Mouse (Mus musculus): Measurements from ENCODE around the gene Nsmce1. TPM values are rescaled to one million over a fixed set of nuclear protein-coding genes. Genes with fewer than 3 reads are reported as not detected.

Gene Nsmce1
- polyA plus RNA-seq, 1 experiment from 2014 or later, result 126 TPM

- H3K9me3 ChIP-seq (ENCODE audit: control insufficient read depth, low read length), result no peaks in the 10 kb centered on the region
- no peaks in the 10 kb centered on the region for H3K36me3 ChIP-seq (ENCODE audit: control insufficient read depth, insufficient read depth, low read length)
- no peak overlapping the region for H3K4me2 ChIP-seq
- no peak overlapping the region for H3K9ac ChIP-seq (ENCODE audit: low read depth, low read length)
- DNase-seq (ENCODE audit: low spot score) (no peak), ATAC-seq (replicated peaks; ENCODE audit: low FRiP score) (peak; percentile 71)
- H3K27me3 ChIP-seq (replicated peaks; ENCODE audit: control insufficient read depth, insufficient read depth, low read length), result no peaks in the 10 kb centered on the region
- H3K27ac ChIP-seq (ENCODE audit: low read depth, low read length), result no peak overlapping the region
- H3K4me3 ChIP-seq (ENCODE audit: low read depth, low read length), result no peak overlapping the region
- WGBS, result 61% methylated on average over 13 of the region's 13 CpGs
- H3K4me1 ChIP-seq (replicated peaks; ENCODE audit: control insufficient read depth, insufficient read depth, low read length), result peaks cover 7% of the 10 kb centered on the region
Measured at GRCm38 (mm10) chr7:125499927-125500868, 8.8 kb upstream of the Nsmce1 start.

- Histone ChIP-seq H3K4me2 (no peak overlapping the region), H3K27ac (ENCODE audit: low read depth, low read length) (no peak overlapping the region), H3K27me3 (replicated peaks; ENCODE audit: control insufficient read depth, insufficient read depth, low read length) (no peaks in the 10 kb centered on the region), H3K4me1 (replicated peaks; ENCODE audit: control insufficient read depth, insufficient read depth, low read length) (peaks cover 17% of the 10 kb centered on the region), H3K36me3 (ENCODE audit: control insufficient read depth, insufficient read depth, low read length) (no peaks in the 10 kb centered on the region), H3K4me3 (ENCODE audit: low read depth, low read length) (no peak overlapping the region), H3K9ac (ENCODE audit: low read depth, low read length) (no peak overlapping the region), H3K9me3 (ENCODE audit: control insufficient read depth, low read length) (no peaks in the 10 kb centered on the region)
- no peak for ATAC-seq (replicated peaks; ENCODE audit: low FRiP score)
- 57% methylated on average over 6 of the region's 6 CpGs for WGBS
- no peak for DNase-seq (ENCODE audit: low spot score)
Measured at GRCm38 (mm10) chr7:125495864-125496440, 4.6 kb upstream of the Nsmce1 start.

GRCm38 (mm10) chr7:125492551-125492950, 1.2 kb upstream of the Nsmce1 start:
- Histone ChIP-seq H3K9ac (ENCODE audit: low read depth, low read length) (no peak overlapping the region), H3K4me2 (peak overlapping the region; percentile 90), H3K27ac (ENCODE audit: low read depth, low read length) (peak overlapping the region; percentile 81; the same call in 1 of the 2 replicates), H3K27me3 (replicated peaks; ENCODE audit: control insufficient read depth, insufficient read depth, low read length) (no peaks in the 10 kb centered on the region), H3K9me3 (ENCODE audit: control insufficient read depth, low read length) (no peaks in the 10 kb centered on the region), H3K36me3 (ENCODE audit: control insufficient read depth, insufficient read depth, low read length) (no peaks in the 10 kb centered on the region), H3K4me3 (ENCODE audit: low read depth, low read length) (no peak overlapping the region), H3K4me1 (replicated peaks; ENCODE audit: control insufficient read depth, insufficient read depth, low read length) (peaks cover 27% of the 10 kb centered on the region)
- DNase-seq (ENCODE audit: low spot score) (no peak), ATAC-seq (replicated peaks; ENCODE audit: low FRiP score) (no peak)
- WGBS, result 62% methylated on average over 6 of the region's 6 CpGs

- Histone ChIP-seq H3K4me3 (ENCODE audit: low read depth, low read length) (peak overlapping the region; percentile 67), H3K27ac (ENCODE audit: low read depth, low read length) (peak overlapping the region; percentile 81), H3K9ac (ENCODE audit: low read depth, low read length) (peak overlapping the region; percentile 76), H3K36me3 (ENCODE audit: control insufficient read depth, insufficient read depth, low read length) (no peaks in the 10 kb centered on the region), H3K4me2 (peak overlapping the region; percentile 90), H3K9me3 (ENCODE audit: control insufficient read depth, low read length) (no peaks in the 10 kb centered on the region), H3K4me1 (replicated peaks; ENCODE audit: control insufficient read depth, insufficient read depth, low read length) (peaks cover 33% of the 10 kb centered on the region), H3K27me3 (replicated peaks; ENCODE audit: control insufficient read depth, insufficient read depth, low read length) (no peaks in the 10 kb centered on the region)
- peak; percentile 4 for ATAC-seq (replicated peaks; ENCODE audit: low FRiP score)
- no peak for DNase-seq (ENCODE audit: low spot score)
- 33% methylated on average over 12 of the region's 12 CpGs for WGBS
Measured at GRCm38 (mm10) chr7:125491760-125492159, 364 bp upstream of the Nsmce1 start.

- Histone ChIP-seq H3K4me1 (replicated peaks; ENCODE audit: control insufficient read depth, insufficient read depth, low read length) (peaks cover 33% of the 10 kb centered on the region), H3K4me3 (ENCODE audit: low read depth, low read length) (no peak overlapping the region), H3K36me3 (ENCODE audit: control insufficient read depth, insufficient read depth, low read length) (peaks cover 4% of the 10 kb centered on the region; the same call in 1 of the 2 replicates), H3K27ac (ENCODE audit: low read depth, low read length) (no peak overlapping the region), H3K9ac (ENCODE audit: low read depth, low read length) (peak overlapping the region; percentile 36; the same call in 1 of the 2 replicates), H3K4me2 (no peak overlapping the region), H3K27me3 (replicated peaks; ENCODE audit: control insufficient read depth, insufficient read depth, low read length) (no peaks in the 10 kb centered on the region), H3K9me3 (ENCODE audit: control insufficient read depth, low read length) (no peaks in the 10 kb centered on the region)
- ATAC-seq (replicated peaks; ENCODE audit: low FRiP score), result no peak
- no peak for DNase-seq (ENCODE audit: low spot score)
- 87% methylated on average over 2 of the region's 2 CpGs for WGBS
Measured at GRCm38 (mm10) chr7:125489636-125490035, 1.8 kb downstream of the Nsmce1 start.

GRCm38 (mm10) chr7:125488706-125489105, 2.7 kb downstream of the Nsmce1 start:
- Histone ChIP-seq H3K4me2 (no peak overlapping the region), H3K4me3 (ENCODE audit: low read depth, low read length) (no peak overlapping the region), H3K9ac (ENCODE audit: low read depth, low read length) (no peak overlapping the region), H3K9me3 (ENCODE audit: control insufficient read depth, low read length) (no peaks in the 10 kb centered on the region), H3K27ac (ENCODE audit: low read depth, low read length) (no peak overlapping the region), H3K27me3 (replicated peaks; ENCODE audit: control insufficient read depth, insufficient read depth, low read length) (no peaks in the 10 kb centered on the region), H3K4me1 (replicated peaks; ENCODE audit: control insufficient read depth, insufficient read depth, low read length) (peaks cover 33% of the 10 kb centered on the region), H3K36me3 (ENCODE audit: control insufficient read depth, insufficient read depth, low read length) (peaks cover 4% of the 10 kb centered on the region; the same call in 1 of the 2 replicates)
- ATAC-seq (replicated peaks; ENCODE audit: low FRiP score) (no peak), DNase-seq (ENCODE audit: low spot score) (no peak)
- WGBS, result 76% methylated on average over 6 of the region's 6 CpGs

GRCm38 (mm10) chr7:125487126-125487525, 4.3 kb downstream of the Nsmce1 start:
- H3K4me3 ChIP-seq (ENCODE audit: low read depth, low read length), result no peak overlapping the region
- WGBS, result 75% methylated on average over 10 of the region's 10 CpGs
- H3K27me3 ChIP-seq (replicated peaks; ENCODE audit: control insufficient read depth, insufficient read depth, low read length), result no peaks in the 10 kb centered on the region
- H3K36me3 ChIP-seq (ENCODE audit: control insufficient read depth, insufficient read depth, low read length), result peaks cover 4% of the 10 kb centered on the region; the same call in 1 of the 2 replicates
- H3K4me1 ChIP-seq (replicated peaks; ENCODE audit: control insufficient read depth, insufficient read depth, low read length), result peaks cover 28% of the 10 kb centered on the region
- no peak overlapping the region for H3K9ac ChIP-seq (ENCODE audit: low read depth, low read length)
- no peaks in the 10 kb centered on the region for H3K9me3 ChIP-seq (ENCODE audit: control insufficient read depth, low read length)
- DNase-seq (ENCODE audit: low spot score), result no peak
- ATAC-seq (replicated peaks; ENCODE audit: low FRiP score), result no peak
- no peak overlapping the region for H3K27ac ChIP-seq (ENCODE audit: low read depth, low read length)
- H3K4me2 ChIP-seq, result 0 out of 2 replicates have a peak overlapping the region, but pooled peaks have one; percentile 2

- no peaks in the 10 kb centered on the region for H3K9me3 ChIP-seq (ENCODE audit: control insufficient read depth, low read length)
- no peak overlapping the region for H3K4me3 ChIP-seq (ENCODE audit: low read depth, low read length)
- H3K27me3 ChIP-seq (replicated peaks; ENCODE audit: control insufficient read depth, insufficient read depth, low read length), result no peaks in the 10 kb centered on the region
- H3K9ac ChIP-seq (ENCODE audit: low read depth, low read length), result no peak overlapping the region
- H3K4me1 ChIP-seq (replicated peaks; ENCODE audit: control insufficient read depth, insufficient read depth, low read length), result peaks cover 23% of the 10 kb centered on the region
- DNase-seq (ENCODE audit: low spot score) (no peak), ATAC-seq (replicated peaks; ENCODE audit: low FRiP score) (no peak)
- H3K27ac ChIP-seq (ENCODE audit: low read depth, low read length), result no peak overlapping the region
- no peak overlapping the region for H3K4me2 ChIP-seq
- WGBS, result 93% methylated on average over 16 of the region's 16 CpGs
- H3K36me3 ChIP-seq (ENCODE audit: control insufficient read depth, insufficient read depth, low read length), result peaks cover 4% of the 10 kb centered on the region; the same call in 1 of the 2 replicates
Measured at GRCm38 (mm10) chr7:125486121-125486630, 5.2 kb downstream of the Nsmce1 start.
